Mouse (Mus musculus): ENCODE results near the gene Actn1. TPM values are rescaled to one million over a fixed set of nuclear protein-coding genes. Genes with fewer than 3 reads are reported as not detected.

Gene Actn1
- polyA plus RNA-seq (2014; fragmentation: Nextera tagmentation; extraction: Ambion mirVana): 19.1 and 23.4 TPM in 2 replicates

DNA sequence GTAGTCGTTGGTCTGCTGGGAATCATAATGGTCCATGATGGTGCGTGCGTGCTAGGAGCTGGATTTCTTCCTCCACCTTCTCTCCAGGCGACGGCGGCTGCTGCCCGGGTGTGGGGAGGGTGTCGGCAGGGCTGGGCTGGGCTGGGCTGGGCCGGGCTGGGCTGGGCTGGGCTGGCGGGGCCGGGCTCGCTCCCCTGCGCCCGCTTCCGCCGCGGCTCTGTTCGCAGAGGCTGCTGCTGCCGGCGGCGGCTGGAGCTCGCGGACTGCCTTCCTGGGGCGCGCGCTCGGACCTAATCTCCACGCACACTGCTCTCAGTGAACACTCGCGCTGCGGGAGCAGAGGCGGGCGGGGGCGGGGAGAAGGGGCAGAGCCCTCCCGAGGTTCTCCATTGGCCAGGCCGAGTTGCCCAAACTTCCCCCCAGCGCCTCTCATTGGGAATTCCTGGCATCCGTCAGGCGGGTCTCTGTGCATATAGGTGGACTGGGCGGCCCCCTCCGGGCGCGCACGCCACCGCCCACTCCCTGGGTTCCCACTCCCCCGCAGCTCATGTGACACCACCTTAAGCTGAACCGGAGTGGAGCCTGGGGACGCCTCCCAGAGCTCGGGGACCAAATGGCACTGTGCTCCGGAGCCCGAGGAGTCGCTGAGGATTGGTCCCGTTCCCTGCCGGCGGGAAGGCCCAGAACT lies at the start of gene Actn1:
TSS of gene Actn1 (minus strand) at position 316 of the 688 bp plus-strand sequence.
- H3K27me3 ChIP-seq (ENCODE audit: control insufficient read depth, insufficient read depth, low read length): no peaks in the 10 kb centered on the region; the same call in none of the 2 replicates
- H3K4me3 ChIP-seq (ENCODE audit: low read depth, low read length): peak within 1 kb of the TSS; percentile 59
- H3K4me2 ChIP-seq (replicated peaks; ENCODE audit: low read depth, low read length): peak within 1 kb of the TSS; percentile 95
- H3K27ac ChIP-seq (ENCODE audit: low read depth, low read length): peak within 1 kb of the TSS; percentile 81
- H3K36me3 ChIP-seq (ENCODE audit: control insufficient read depth, insufficient read depth, low read length): no peaks in the 10 kb centered on the region
- peak within 1 kb of the TSS; percentile 78 for H3K9ac ChIP-seq (ENCODE audit: low read depth, low read length)
- H3K4me1 ChIP-seq (replicated peaks; ENCODE audit: control insufficient read depth, insufficient read depth, low read length): peaks cover 3% of the 10 kb centered on the region; the same call in 1 of the 2 replicates
- H3K9me3 ChIP-seq (ENCODE audit: control insufficient read depth, low read length): no peaks in the 10 kb centered on the region
- under 1% methylated on average over 50 of the region's 55 CpGs for WGBS
- peak; percentile 90 for DNase-seq (ENCODE audit: low spot score)
- ATAC-seq (ENCODE audit: low FRiP score): peak; percentile 93

GRCm38 (mm10) chr12:80307556-80307955 lies 47.4 kb upstream of the Actn1 start:
- 81% methylated on average over 3 of the region's 3 CpGs for WGBS
- Histone ChIP-seq H3K9ac (ENCODE audit: low read depth, low read length) (no peak overlapping the region), H3K4me3 (ENCODE audit: low read depth, low read length) (no peak overlapping the region), H3K27me3 (ENCODE audit: control insufficient read depth, insufficient read depth, low read length) (no peaks in the 10 kb centered on the region), H3K4me1 (replicated peaks; ENCODE audit: control insufficient read depth, insufficient read depth, low read length) (no peaks in the 10 kb centered on the region), H3K9me3 (ENCODE audit: control insufficient read depth, low read length) (no peaks in the 10 kb centered on the region), H3K36me3 (ENCODE audit: control insufficient read depth, insufficient read depth, low read length) (no peaks in the 10 kb centered on the region), H3K4me2 (replicated peaks; ENCODE audit: low read depth, low read length) (no peak overlapping the region), H3K27ac (ENCODE audit: low read depth, low read length) (no peak overlapping the region)
- no peak for ATAC-seq (ENCODE audit: low FRiP score)
- DNase-seq (ENCODE audit: low spot score): no peak

- H3K4me3 ChIP-seq (ENCODE audit: low read depth, low read length): no peak overlapping the region
- no peak overlapping the region for H3K9ac ChIP-seq (ENCODE audit: low read depth, low read length)
- H3K27ac ChIP-seq (ENCODE audit: low read depth, low read length): no peak overlapping the region
- no peaks in the 10 kb centered on the region for H3K27me3 ChIP-seq (ENCODE audit: control insufficient read depth, insufficient read depth, low read length)
- no peaks in the 10 kb centered on the region for H3K4me1 ChIP-seq (replicated peaks; ENCODE audit: control insufficient read depth, insufficient read depth, low read length)
- no peaks in the 10 kb centered on the region for H3K36me3 ChIP-seq (ENCODE audit: control insufficient read depth, insufficient read depth, low read length)
- H3K4me2 ChIP-seq (replicated peaks; ENCODE audit: low read depth, low read length): no peak overlapping the region
- 91% methylated on average over 3 of the region's 3 CpGs for WGBS
- no peak for ATAC-seq (ENCODE audit: low FRiP score)
- DNase-seq (ENCODE audit: low spot score): no peak
- no peaks in the 10 kb centered on the region for H3K9me3 ChIP-seq (ENCODE audit: control insufficient read depth, low read length)
These were observed 44.3 kb upstream of the Actn1 start for GRCm38 (mm10) chr12:80304518-80304917.

DNA sequence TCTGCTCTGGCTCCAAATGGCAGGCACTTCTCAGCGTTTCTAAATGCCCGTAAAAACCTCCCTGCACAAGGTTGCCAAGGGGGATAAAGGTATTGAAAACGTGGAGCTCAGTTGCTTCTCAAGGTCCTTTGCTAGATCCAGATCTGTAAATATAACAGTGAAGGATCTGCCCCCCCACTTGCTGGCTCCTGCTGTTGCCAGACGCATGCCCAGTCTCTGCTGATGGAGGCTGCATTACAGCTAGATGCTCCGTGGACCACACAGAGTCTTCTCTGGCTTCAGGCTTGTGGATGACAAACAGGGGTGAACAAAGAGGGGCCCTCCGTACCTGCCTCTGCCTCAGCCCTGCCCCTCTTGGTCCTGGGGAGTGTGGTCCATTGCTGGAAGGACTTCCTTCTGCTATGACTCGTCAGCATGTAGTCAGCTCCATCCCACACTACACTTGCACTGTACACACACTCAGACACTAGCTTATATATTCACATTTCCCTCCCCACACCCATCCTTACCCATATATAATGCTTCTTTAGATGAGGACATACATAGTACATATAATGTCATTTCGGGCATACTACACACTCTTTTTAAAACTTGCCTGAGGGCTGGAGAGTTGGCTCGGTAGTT lies 40.8 kb upstream of the Actn1 start:
- Histone ChIP-seq H3K27me3 (ENCODE audit: control insufficient read depth, insufficient read depth, low read length) (no peaks in the 10 kb centered on the region), H3K36me3 (ENCODE audit: control insufficient read depth, insufficient read depth, low read length) (no peaks in the 10 kb centered on the region), H3K9me3 (ENCODE audit: control insufficient read depth, low read length) (no peaks in the 10 kb centered on the region), H3K4me2 (replicated peaks; ENCODE audit: low read depth, low read length) (no peak overlapping the region), H3K27ac (ENCODE audit: low read depth, low read length) (no peak overlapping the region), H3K4me3 (ENCODE audit: low read depth, low read length) (no peak overlapping the region), H3K9ac (ENCODE audit: low read depth, low read length) (no peak overlapping the region), H3K4me1 (replicated peaks; ENCODE audit: control insufficient read depth, insufficient read depth, low read length) (no peaks in the 10 kb centered on the region)
- no peak for DNase-seq (ENCODE audit: low spot score)
- 86% methylated on average over 9 of the region's 9 CpGs for WGBS
- ATAC-seq (ENCODE audit: low FRiP score): no peak

DNA sequence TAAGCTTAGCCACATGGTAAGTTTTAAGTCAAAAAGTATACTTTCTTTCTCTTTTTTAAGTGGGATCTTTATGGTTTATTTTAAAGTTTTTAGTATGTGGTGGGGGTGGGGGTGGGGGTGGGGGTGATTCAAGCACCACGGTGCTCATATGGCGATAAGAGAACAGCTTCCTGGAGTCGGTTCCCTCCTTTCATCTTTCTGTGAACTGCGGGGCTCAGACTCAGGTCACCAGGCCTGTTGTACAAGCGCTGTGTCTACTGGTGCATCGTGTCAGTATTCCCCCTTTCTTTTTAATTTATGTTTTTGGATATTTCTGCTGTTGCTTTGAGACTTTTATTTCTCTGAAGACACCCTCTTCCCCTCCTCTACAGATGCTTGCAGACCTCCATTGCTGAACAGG lies 38.5 kb upstream of the Actn1 start:
- no peak for DNase-seq (ENCODE audit: low spot score)
- Histone ChIP-seq H3K9ac (ENCODE audit: low read depth, low read length) (no peak overlapping the region), H3K4me3 (ENCODE audit: low read depth, low read length) (no peak overlapping the region), H3K27me3 (ENCODE audit: control insufficient read depth, insufficient read depth, low read length) (no peaks in the 10 kb centered on the region), H3K4me2 (replicated peaks; ENCODE audit: low read depth, low read length) (no peak overlapping the region), H3K36me3 (ENCODE audit: control insufficient read depth, insufficient read depth, low read length) (no peaks in the 10 kb centered on the region), H3K27ac (ENCODE audit: low read depth, low read length) (no peak overlapping the region), H3K4me1 (replicated peaks; ENCODE audit: control insufficient read depth, insufficient read depth, low read length) (no peaks in the 10 kb centered on the region), H3K9me3 (ENCODE audit: control insufficient read depth, low read length) (no peaks in the 10 kb centered on the region)
- no peak for ATAC-seq (ENCODE audit: low FRiP score)
- 84% methylated on average over 6 of the region's 6 CpGs for WGBS

- H3K4me3 ChIP-seq (ENCODE audit: low read depth, low read length): no peak overlapping the region
- H3K4me1 ChIP-seq (replicated peaks; ENCODE audit: control insufficient read depth, insufficient read depth, low read length): no peaks in the 10 kb centered on the region
- no peaks in the 10 kb centered on the region for H3K27me3 ChIP-seq (ENCODE audit: control insufficient read depth, insufficient read depth, low read length)
- ATAC-seq (ENCODE audit: low FRiP score) (no peak), DNase-seq (ENCODE audit: low spot score) (no peak)
- H3K4me2 ChIP-seq (replicated peaks; ENCODE audit: low read depth, low read length): no peak overlapping the region
- H3K36me3 ChIP-seq (ENCODE audit: control insufficient read depth, insufficient read depth, low read length): no peaks in the 10 kb centered on the region
- H3K9ac ChIP-seq (ENCODE audit: low read depth, low read length): no peak overlapping the region
- 75% methylated on average over 3 of the region's 3 CpGs for WGBS
- no peak overlapping the region for H3K27ac ChIP-seq (ENCODE audit: low read depth, low read length)
- no peaks in the 10 kb centered on the region for H3K9me3 ChIP-seq (ENCODE audit: control insufficient read depth, low read length)
These were observed 31.8 kb upstream of the Actn1 start for GRCm38 (mm10) chr12:80291895-80292435.

DNA sequence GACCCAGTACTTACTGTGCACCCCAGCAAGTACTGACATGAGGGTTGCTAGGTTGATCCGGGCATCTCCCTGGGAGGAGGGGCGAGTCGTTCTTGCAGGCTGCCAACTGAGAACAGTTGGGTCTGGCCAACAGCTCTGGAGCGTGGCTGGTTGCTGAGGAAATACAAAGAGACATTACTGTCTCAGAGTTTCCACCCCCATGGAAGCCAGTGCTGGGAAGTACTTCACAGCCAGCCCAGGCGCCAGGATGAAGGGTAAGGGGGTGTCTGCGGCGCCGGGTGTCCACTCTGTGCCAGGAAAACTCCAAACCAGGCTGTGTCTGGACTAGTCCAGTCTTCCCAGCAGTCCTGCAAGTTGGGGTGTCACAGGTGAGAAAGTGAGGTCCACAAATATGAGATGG lies 30.8 kb upstream of the Actn1 start:
- H3K4me2 ChIP-seq (replicated peaks; ENCODE audit: low read depth, low read length): no peak overlapping the region
- ATAC-seq (ENCODE audit: low FRiP score) (no peak), DNase-seq (ENCODE audit: low spot score) (no peak)
- H3K27me3 ChIP-seq (ENCODE audit: control insufficient read depth, insufficient read depth, low read length): no peaks in the 10 kb centered on the region
- H3K27ac ChIP-seq (ENCODE audit: low read depth, low read length): no peak overlapping the region
- H3K9me3 ChIP-seq (ENCODE audit: control insufficient read depth, low read length): no peaks in the 10 kb centered on the region
- H3K36me3 ChIP-seq (ENCODE audit: control insufficient read depth, insufficient read depth, low read length): no peaks in the 10 kb centered on the region
- H3K4me1 ChIP-seq (replicated peaks; ENCODE audit: control insufficient read depth, insufficient read depth, low read length): no peaks in the 10 kb centered on the region
- no peak overlapping the region for H3K4me3 ChIP-seq (ENCODE audit: low read depth, low read length)
- WGBS: 91% methylated on average over 8 of the region's 8 CpGs
- H3K9ac ChIP-seq (ENCODE audit: low read depth, low read length): no peak overlapping the region

DNA sequence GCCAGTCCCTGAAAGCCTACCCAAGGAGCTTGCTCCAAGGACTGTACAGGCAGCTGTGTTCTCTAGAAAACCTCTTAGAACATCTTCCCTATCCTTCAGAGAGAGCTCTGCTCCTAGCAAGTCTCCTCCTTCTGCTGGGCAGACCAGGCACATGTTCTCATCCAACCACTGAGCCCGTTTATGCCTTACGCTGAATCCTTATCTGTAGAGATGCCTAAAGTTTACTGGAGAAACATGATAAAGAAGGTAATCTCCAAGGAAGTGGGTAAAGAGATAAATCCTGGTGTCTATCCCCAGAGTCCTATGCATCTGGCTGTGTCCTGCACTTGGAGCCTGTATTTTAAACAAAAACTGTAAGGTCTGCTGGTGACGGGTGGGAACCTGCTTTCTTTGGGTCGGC lies 30.3 kb upstream of the Actn1 start:
- 96% methylated on average over 4 of the region's 4 CpGs for WGBS

DNA sequence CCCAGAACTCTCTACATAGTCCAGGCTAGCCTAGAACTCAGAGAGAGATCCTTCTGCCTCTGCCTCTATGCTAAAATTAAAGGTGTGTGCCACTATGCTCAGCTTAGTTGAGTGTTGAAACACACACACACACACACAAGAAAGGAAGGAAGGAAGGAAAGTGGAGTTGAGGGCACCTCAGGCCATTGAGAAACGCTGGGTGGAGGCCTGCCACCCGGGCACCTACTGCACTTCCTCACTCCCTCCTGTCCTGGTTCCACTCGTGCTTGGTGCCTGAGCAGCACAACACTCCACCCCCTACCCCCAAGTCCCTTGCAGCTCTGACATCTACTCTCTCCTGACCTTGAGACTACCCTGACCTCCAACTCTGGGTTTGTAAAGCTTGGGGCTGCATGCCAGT lies 29.6 kb upstream of the Actn1 start:
- no peaks in the 10 kb centered on the region for H3K36me3 ChIP-seq (ENCODE audit: control insufficient read depth, insufficient read depth, low read length)
- no peak overlapping the region for H3K27ac ChIP-seq (ENCODE audit: low read depth, low read length)
- H3K4me3 ChIP-seq (ENCODE audit: low read depth, low read length): no peak overlapping the region
- H3K4me2 ChIP-seq (replicated peaks; ENCODE audit: low read depth, low read length): no peak overlapping the region
- no peaks in the 10 kb centered on the region for H3K4me1 ChIP-seq (replicated peaks; ENCODE audit: control insufficient read depth, insufficient read depth, low read length)
- no peaks in the 10 kb centered on the region for H3K9me3 ChIP-seq (ENCODE audit: control insufficient read depth, low read length)
- H3K27me3 ChIP-seq (ENCODE audit: control insufficient read depth, insufficient read depth, low read length): no peaks in the 10 kb centered on the region
- DNase-seq (ENCODE audit: low spot score) (no peak), ATAC-seq (ENCODE audit: low FRiP score) (no peak)
- H3K9ac ChIP-seq (ENCODE audit: low read depth, low read length): no peak overlapping the region
- 78% methylated on average over 3 of the region's 3 CpGs for WGBS

More for the DNA sequence above, 30.3 kb upstream of the Actn1 start:
- ATAC-seq (ENCODE audit: low FRiP score) (no peak), DNase-seq (ENCODE audit: low spot score) (no peak)
- Histone ChIP-seq H3K9ac (ENCODE audit: low read depth, low read length) (no peak overlapping the region), H3K27me3 (ENCODE audit: control insufficient read depth, insufficient read depth, low read length) (no peaks in the 10 kb centered on the region), H3K4me2 (replicated peaks; ENCODE audit: low read depth, low read length) (no peak overlapping the region), H3K36me3 (ENCODE audit: control insufficient read depth, insufficient read depth, low read length) (no peaks in the 10 kb centered on the region), H3K9me3 (ENCODE audit: control insufficient read depth, low read length) (no peaks in the 10 kb centered on the region), H3K27ac (ENCODE audit: low read depth, low read length) (no peak overlapping the region), H3K4me3 (ENCODE audit: low read depth, low read length) (no peak overlapping the region), H3K4me1 (replicated peaks; ENCODE audit: control insufficient read depth, insufficient read depth, low read length) (no peaks in the 10 kb centered on the region)
